Mouse (Mus musculus) heart, embryonic 15.5 days (tissue): ENCODE results near the gene Tram2. TPM values are rescaled to one million over a fixed set of nuclear protein-coding genes. Genes with fewer than 3 reads are reported as not detected.

ENCODE experiments used
- ATAC-seq: fragments of 200-750 bp; cut with Nextera tagmentation; replicated peaks from 2 replicates; pipeline ENCODE4 v1.8.0; 2017; ENCODE audit warnings: low read depth, moderate TSS enrichment; ENCODE audit not compliant: insufficient number of reproducible peaks, insufficient read depth, low FRiP score
- H3K27ac ChIP-seq: fragments of 300-500 bp; sonication (generic); 2 replicates; pipeline ENCODE4 v1.5.1; 2015; ENCODE audit warnings: mild to moderate bottlenecking, inconsistent platforms
- H3K27me3 ChIP-seq: fragments of 300-500 bp; sonication (generic); 2 replicates; pipeline ENCODE4 v1.6.1; 2015; ENCODE audit warnings: inconsistent platforms
- H3K36me3 ChIP-seq: fragments of 300-500 bp; sonication (generic); 2 replicates; pipeline ENCODE4 v1.6.1; 2015; ENCODE audit warnings: mild to moderate bottlenecking, inconsistent platforms
- H3K4me1 ChIP-seq: fragments of 300-500 bp; sonication (generic); replicated peaks from 2 replicates; pipeline ENCODE4 v1.6.1; 2015; ENCODE audit warnings: inconsistent platforms
- H3K4me2 ChIP-seq: fragments of 300-500 bp; sonication (generic); 2 replicates; pipeline ENCODE4 v1.6.1; 2015; ENCODE audit warnings: inconsistent platforms, mild to moderate bottlenecking, moderate library complexity
- H3K4me3 ChIP-seq: fragments of 300-500 bp; sonication (generic); 2 replicates; pipeline ENCODE4 v1.5.1; 2015; ENCODE audit warnings: mild to moderate bottlenecking, inconsistent platforms
- H3K9ac ChIP-seq: fragments of 300-500 bp; sonication (generic); 2 replicates; pipeline ENCODE4 v1.6.1; 2015; ENCODE audit warnings: mild to moderate bottlenecking, inconsistent platforms
- H3K9me3 ChIP-seq: fragments of 300-500 bp; sonication (generic); replicated peaks from 2 replicates; pipeline ENCODE4 v1.6.1; 2016; ENCODE audit warnings: inconsistent platforms
- WGBS: fragments of 180-500 bp; shearing (Covaris S2); methylation state at CpG from one replicate; pipeline ENCODE4 v1.1.7; 2015; ENCODE audit warnings: mixed read lengths; 5-methylcytosine and 5-hydroxymethylcytosine counted together
- polyA plus RNA-seq: library from polyadenylated mRNA; unstranded; fragments of >200 nt; fragmentation: Nextera tagmentation; extraction: Ambion mirVana; gene quantifications from 2 replicates; pipeline ENCODE4 v1.2.1, GENCODE M21; 2015

The Tram2 gene
- polyA plus RNA-seq, 1 experiment from 2014 or later, result 3.4 TPM

GRCm38 (mm10) chr1:21080362-21080761 is 1.3 kb upstream of the Tram2 start:
- Histone ChIP-seq H3K27ac (no peak overlapping the region), H3K4me1 (peaks cover 33% of the 10 kb centered on the region), H3K27me3 (no peaks in the 10 kb centered on the region), H3K36me3 (no peaks in the 10 kb centered on the region), H3K9ac (no peak overlapping the region), H3K4me3 (no peak overlapping the region), H3K4me2 (no peak overlapping the region), H3K9me3 (no peaks in the 10 kb centered on the region)
- WGBS, result 91% methylated on average over 12 of the region's 12 CpGs
- no peak for ATAC-seq

- Histone ChIP-seq H3K4me2 (peak overlapping the region; percentile 72), H3K36me3 (no peaks in the 10 kb centered on the region), H3K4me1 (peaks cover 50% of the 10 kb centered on the region), H3K27ac (peak overlapping the region; percentile 78), H3K27me3 (no peaks in the 10 kb centered on the region), H3K9ac (peak overlapping the region; percentile 82), H3K4me3 (peak overlapping the region; percentile 89), H3K9me3 (no peaks in the 10 kb centered on the region)
- WGBS, result under 1% methylated on average over 33 of the region's 36 CpGs
- peak; percentile 47 for ATAC-seq
These were observed 381 bp downstream of the Tram2 start for GRCm38 (mm10) chr1:21078481-21079214.

GRCm38 (mm10) chr1:21077619-21078018 is 1.4 kb downstream of the Tram2 start:
- ATAC-seq, result no peak
- WGBS, result 60% methylated on average over 7 of the region's 7 CpGs
- Histone ChIP-seq H3K4me2 (peak overlapping the region; percentile 72), H3K4me3 (peak overlapping the region; percentile 89), H3K9ac (peak overlapping the region; percentile 82; the same call in 1 of the 2 replicates), H3K36me3 (no peaks in the 10 kb centered on the region), H3K4me1 (peaks cover 60% of the 10 kb centered on the region), H3K27ac (no peak overlapping the region), H3K27me3 (no peaks in the 10 kb centered on the region), H3K9me3 (no peaks in the 10 kb centered on the region)

- Histone ChIP-seq H3K4me3 (peak overlapping the region; percentile 89), H3K27me3 (no peaks in the 10 kb centered on the region), H3K4me1 (peaks cover 62% of the 10 kb centered on the region), H3K9ac (no peak overlapping the region), H3K9me3 (no peaks in the 10 kb centered on the region), H3K27ac (no peak overlapping the region; the same call in 1 of the 2 replicates), H3K36me3 (no peaks in the 10 kb centered on the region), H3K4me2 (peak overlapping the region; percentile 72)
- no peak for ATAC-seq
- 52% methylated on average over 5 of the region's 5 CpGs for WGBS
These were observed 1.8 kb downstream of the Tram2 start for GRCm38 (mm10) chr1:21077191-21077590.

GRCm38 (mm10) chr1:21075986-21076495 is 3.0 kb downstream of the Tram2 start:
- H3K27me3 ChIP-seq, result no peaks in the 10 kb centered on the region
- no peak for ATAC-seq
- 15% methylated on average over 6 of the region's 6 CpGs for WGBS
- peak overlapping the region; percentile 63 for H3K27ac ChIP-seq
- H3K9ac ChIP-seq, result no peak overlapping the region
- peaks cover 62% of the 10 kb centered on the region for H3K4me1 ChIP-seq
- peak overlapping the region; percentile 72 for H3K4me2 ChIP-seq
- H3K36me3 ChIP-seq, result no peaks in the 10 kb centered on the region
- H3K4me3 ChIP-seq, result peak overlapping the region; percentile 9; the same call in 1 of the 2 replicates
- H3K9me3 ChIP-seq, result no peaks in the 10 kb centered on the region

- WGBS, result 45% methylated on average over 5 of the region's 5 CpGs
- no peaks in the 10 kb centered on the region for H3K9me3 ChIP-seq
- no peaks in the 10 kb centered on the region for H3K27me3 ChIP-seq
- H3K4me1 ChIP-seq, result peaks cover 70% of the 10 kb centered on the region
- no peak overlapping the region for H3K4me2 ChIP-seq
- H3K4me3 ChIP-seq, result no peak overlapping the region
- H3K27ac ChIP-seq, result peak overlapping the region; percentile 5; the same call in 1 of the 2 replicates
- no peak for ATAC-seq
- no peaks in the 10 kb centered on the region for H3K36me3 ChIP-seq
- H3K9ac ChIP-seq, result no peak overlapping the region
These were observed 4.8 kb downstream of the Tram2 start for GRCm38 (mm10) chr1:21074231-21074630.

- no peaks in the 10 kb centered on the region for H3K36me3 ChIP-seq
- H3K27ac ChIP-seq, result no peak overlapping the region
- 52% methylated on average over 12 of the region's 12 CpGs for WGBS
- H3K9ac ChIP-seq, result no peak overlapping the region
- H3K4me1 ChIP-seq, result peaks cover 73% of the 10 kb centered on the region
- ATAC-seq, result no peak
- no peak overlapping the region for H3K4me3 ChIP-seq
- H3K4me2 ChIP-seq, result no peak overlapping the region
- no peaks in the 10 kb centered on the region for H3K9me3 ChIP-seq
- no peaks in the 10 kb centered on the region for H3K27me3 ChIP-seq
These were observed 6.1 kb downstream of the Tram2 start for GRCm38 (mm10) chr1:21072875-21073444.

- Histone ChIP-seq H3K4me2 (0 out of 2 replicates have a peak overlapping the region, but pooled peaks have one; percentile 8), H3K27ac (peak overlapping the region; percentile 35; the same call in 1 of the 2 replicates), H3K4me1 (peaks cover 56% of the 10 kb centered on the region), H3K9me3 (no peaks in the 10 kb centered on the region), H3K36me3 (no peaks in the 10 kb centered on the region), H3K4me3 (no peak overlapping the region), H3K9ac (no peak overlapping the region), H3K27me3 (no peaks in the 10 kb centered on the region)
- 60% methylated on average over 13 of the region's 13 CpGs for WGBS
- no peak for ATAC-seq
These were observed 8.4 kb downstream of the Tram2 start for GRCm38 (mm10) chr1:21070658-21071057.

GRCm38 (mm10) chr1:21069830-21070522 is 9.1 kb downstream of the Tram2 start:
- no peak for ATAC-seq
- 74% methylated on average over 12 of the region's 12 CpGs for WGBS

GRCm38 (mm10) chr1:21068491-21068890 is 10.5 kb downstream of the Tram2 start:
- ATAC-seq, result peak; percentile 69
- Histone ChIP-seq H3K36me3 (no peaks in the 10 kb centered on the region), H3K4me2 (no peak overlapping the region), H3K9ac (no peak overlapping the region), H3K27me3 (no peaks in the 10 kb centered on the region), H3K4me1 (peaks cover 39% of the 10 kb centered on the region), H3K4me3 (no peak overlapping the region), H3K9me3 (no peaks in the 10 kb centered on the region), H3K27ac (no peak overlapping the region)
- WGBS, result 10% methylated on average over 1 of the region's 1 CpGs

More at GRCm38 (mm10) chr1:21069830-21070522, 9.1 kb downstream of the Tram2 start:
- Histone ChIP-seq H3K4me2 (0 out of 2 replicates have a peak overlapping the region, but pooled peaks have one; percentile 8), H3K27ac (0 out of 2 replicates have a peak overlapping the region, but pooled peaks have one; percentile 35), H3K27me3 (no peaks in the 10 kb centered on the region), H3K9me3 (no peaks in the 10 kb centered on the region), H3K9ac (no peak overlapping the region), H3K36me3 (no peaks in the 10 kb centered on the region), H3K4me3 (no peak overlapping the region), H3K4me1 (peaks cover 53% of the 10 kb centered on the region)
